ENCODE assay signal across 14 mouse cellular contexts in genomic region chr10:120787202-120787601, GRCm38 (mm10).
DNase-seq lines count a peak whose midpoint lies in the region; ATAC-seq and TF ChIP-seq lines count a peak whose summit lies in the region.
"Had no signal": no experiment of that assay in that cellular context is flagged by ENCODE, and none has a peak within 500 bp of the region (broad histone marks: within the 10 kb centered on the region; RNA-seq: fewer than 3 reads in every experiment).

No protein-coding gene starts in this region.

- H3K9me3 ChIP-seq in lung, embryonic 14.5 days (ENCODE audit: low read depth, low read length): no peaks in the 10 kb centered on the region
- no peaks in the 10 kb centered on the region for H3K9me3 ChIP-seq in hindbrain, postnatal 0 days (ENCODE audit: low read length)
- H3K9me3 ChIP-seq in stomach, postnatal 0 days (ENCODE audit: control insufficient read depth, low read length): no peaks in the 10 kb centered on the region
- H3K9me3 ChIP-seq: heart, embryonic 13.5 days; midbrain, embryonic 12.5 days had no signal

- DNase-seq in lung, embryonic 14.5 days: peak; percentile 38
- DNase-seq in lung, postnatal 36 days: no peak
- peak; percentile 61 for DNase-seq in fat pad, adult 2 months (ENCODE audit: extremely low read depth, low read depth, low spot score)
- peak; percentile 51 for DNase-seq in hindbrain, postnatal 0 days (ENCODE audit: low spot score)
- DNase-seq in stomach, postnatal 0 days (ENCODE audit: low spot score): no peak
- DNase-seq in adrenal gland, postnatal 14 days: no peak
- DNase-seq in right cerebral cortex, adult 2 months (ENCODE audit: low spot score in 2 of 2): no peak
- no peak for DNase-seq in adrenal gland, postnatal 36 days
- DNase-seq: cerebellum, adult 9-10 months; liver; right cerebral cortex, postnatal 25 days had no signal

- H3K27ac ChIP-seq in lung, embryonic 14.5 days (ENCODE audit: low read depth): no peak overlapping the region
- no peak overlapping the region for H3K27ac ChIP-seq in hindbrain, postnatal 0 days
- no peak overlapping the region for H3K27ac ChIP-seq in stomach, postnatal 0 days (replicated peaks)
- H3K27ac ChIP-seq: heart, embryonic 13.5 days; midbrain, embryonic 12.5 days had no signal

- H3K4me2 ChIP-seq in lung, embryonic 14.5 days: no peak overlapping the region
- no peak overlapping the region for H3K4me2 ChIP-seq in hindbrain, postnatal 0 days (ENCODE audit: low read depth, low read length)
- no peak overlapping the region for H3K4me2 ChIP-seq in stomach, postnatal 0 days (replicated peaks; ENCODE audit: low read depth)
- H3K4me2 ChIP-seq: heart, embryonic 13.5 days; midbrain, embryonic 12.5 days had no signal

- H3K9ac ChIP-seq in lung, embryonic 14.5 days: no peak overlapping the region
- no peak overlapping the region for H3K9ac ChIP-seq in hindbrain, postnatal 0 days (replicated peaks; ENCODE audit: low read length)
- no peak overlapping the region for H3K9ac ChIP-seq in stomach, postnatal 0 days (ENCODE audit: low read length)
- H3K9ac ChIP-seq: heart, embryonic 13.5 days; midbrain, embryonic 12.5 days had no signal

- 27% methylated on average over 10 of the region's 10 CpGs for WGBS in lung, embryonic 14.5 days
- 30% methylated on average over 10 of the region's 10 CpGs for WGBS in hindbrain, postnatal 0 days
- WGBS in stomach, postnatal 0 days: 28% methylated on average over 10 of the region's 10 CpGs

- peak; percentile 44; the same call in 1 of the 2 replicates for ATAC-seq in lung, embryonic 14.5 days (ENCODE audit: insufficient read depth)
- ATAC-seq in hindbrain, postnatal 0 days: peak; percentile 35; the same call in 1 of the 2 replicates
- 0 out of 2 replicates have a peak, but pooled peaks have one; percentile 40 for ATAC-seq in stomach, postnatal 0 days (ENCODE audit: low FRiP score, low TSS enrichment)
- ATAC-seq: lung, postnatal 0 days had no signal

- 0 out of 2 replicates have a peak, but pooled peaks cover 6% of the 10 kb centered on the region for H3K4me1 ChIP-seq in lung, embryonic 14.5 days (ENCODE audit: insufficient read depth)
- no peaks in the 10 kb centered on the region for H3K4me1 ChIP-seq in hindbrain, postnatal 0 days (ENCODE audit: insufficient read depth, low read length)
- no peaks in the 10 kb centered on the region for H3K4me1 ChIP-seq in stomach, postnatal 0 days (replicated peaks; ENCODE audit: control insufficient read depth, insufficient read depth)

- TF ChIP-seq EP300 in stomach, postnatal 0 days (optimal IDR thresholded peaks at IDR 0.05): no peak

- no peaks in the 10 kb centered on the region for H3K27me3 ChIP-seq in lung, embryonic 14.5 days (ENCODE audit: insufficient read depth, low read length)
- H3K27me3 ChIP-seq in hindbrain, postnatal 0 days (ENCODE audit: insufficient read depth, low read length): no peaks in the 10 kb centered on the region
- no peaks in the 10 kb centered on the region for H3K27me3 ChIP-seq in stomach, postnatal 0 days (ENCODE audit: control insufficient read depth, insufficient read depth, low read length)
- H3K27me3 ChIP-seq: heart, embryonic 13.5 days; midbrain, embryonic 12.5 days had no signal

- H3K4me3 ChIP-seq in lung, embryonic 14.5 days (ENCODE audit: low read depth, low read length): no peak overlapping the region
- H3K4me3 ChIP-seq in hindbrain, postnatal 0 days (ENCODE audit: low read length): no peak overlapping the region
- H3K4me3 ChIP-seq in stomach, postnatal 0 days (ENCODE audit: low read depth, low read length): no peak overlapping the region
- H3K4me3 ChIP-seq: heart, embryonic 13.5 days; midbrain, embryonic 12.5 days had no signal

- no peaks in the 10 kb centered on the region for H3K36me3 ChIP-seq in lung, embryonic 14.5 days (ENCODE audit: insufficient read depth)
- no peaks in the 10 kb centered on the region for H3K36me3 ChIP-seq in hindbrain, postnatal 0 days (ENCODE audit: insufficient read depth, low read length)
- H3K36me3 ChIP-seq in stomach, postnatal 0 days (ENCODE audit: control insufficient read depth, insufficient read depth, low read length): peaks cover 2% of the 10 kb centered on the region; the same call in 1 of the 2 replicates
- H3K36me3 ChIP-seq: midbrain, embryonic 12.5 days had no signal

- no peak for TF ChIP-seq CTCF in lung, embryonic 14.5 days (IDR thresholded peaks at IDR 0.05; ENCODE audit: low read depth)
- no peak for TF ChIP-seq CTCF in hindbrain, postnatal 0 days (IDR thresholded peaks at IDR 0.05; ENCODE audit: low read depth)
- no peak for TF ChIP-seq CTCF in stomach, postnatal 0 days (IDR thresholded peaks at IDR 0.05; ENCODE audit: low read depth)

Comparison
In these comparisons a context has a peak if more than half of its experiments do, and no peak if none do; other contexts are left out.
1. DNase-seq: peak in lung, embryonic 14.5 days (single experiment), fat pad, adult 2 months (single experiment) and hindbrain, postnatal 0 days (single experiment); none in lung, postnatal 36 days (single experiment), stomach, postnatal 0 days (single experiment), adrenal gland, postnatal 14 days (single experiment), right cerebral cortex, adult 2 months (0 of 2) and adrenal gland, postnatal 36 days (0 of 2).
2. Peak in every context shown above with its lines, with median percentiles within 50 percentile points of each other: ATAC-seq.